Mouse (Mus musculus): ENCODE data around the gene Ehmt2. TPM values are rescaled to one million over a fixed set of nuclear protein-coding genes. Genes with fewer than 3 reads are reported as not detected.

The Ehmt2 gene
- total RNA-seq, 2 experiments from 2014 or later = 175 to 184 TPM

GRCm38 (mm10) chr17:34902895-34903294 is 4.6 kb downstream of the Ehmt2 start:
- Histone ChIP-seq H3K4me3 (no peak overlapping the region), H3K27ac (no peak overlapping the region)
- intact Hi-C loops (cut with DNase I) = no loop called here
- no peak for DNase-seq (ENCODE audit: extremely low spot score in 1 of 2, low spot score in 2 of 2)
- TF ChIP-seq CTCF (IDR thresholded peaks at IDR 0.05) = no peak

- Histone ChIP-seq H3K4me3 (no peak overlapping the region), H3K27ac (no peak overlapping the region)
- no peak for TF ChIP-seq CTCF (IDR thresholded peaks at IDR 0.05)
- intact Hi-C loops (cut with DNase I) = no loop called here
- no peak for DNase-seq (ENCODE audit: extremely low spot score in 1 of 2, low spot score in 2 of 2)
Measured at GRCm38 (mm10) chr17:34910982-34911381, 12.7 kb downstream of the Ehmt2 start.

GRCm38 (mm10) chr17:34911945-34912351 is 13.7 kb downstream of the Ehmt2 start:
- Histone ChIP-seq H3K27ac (no peak overlapping the region), H3K4me3 (no peak overlapping the region)
- TF ChIP-seq CTCF (IDR thresholded peaks at IDR 0.05) = peak; percentile 70
- peak; percentile 51 to 67 for DNase-seq (ENCODE audit: extremely low spot score in 1 of 2, low spot score in 2 of 2)
- intact Hi-C loops (cut with DNase I) = no loop called here

- no peak within 1 kb of the TSS for H3K27ac ChIP-seq
- no peak for DNase-seq (ENCODE audit: extremely low spot score in 1 of 2, low spot score in 2 of 2)
- no peak within 1 kb of the TSS for H3K4me3 ChIP-seq
- intact Hi-C loops (cut with DNase I) = no loop called here
- no peak for TF ChIP-seq CTCF (IDR thresholded peaks at IDR 0.05)
Measured at GRCm38 (mm10) chr17:34913930-34914665, 15.8 kb downstream of the Ehmt2 start, which contains the start of gene Slc44a4. Gene Slc44a4, plus strand, starts transcription at chr17:34914466.

GRCm38 (mm10) chr17:34915410-34915831 is 17.2 kb downstream of the Ehmt2 start:
- DNase-seq (ENCODE audit: extremely low spot score in 1 of 2, low spot score in 2 of 2) = no peak
- peak; percentile 6; the same call in 1 of the 2 replicates for TF ChIP-seq CTCF (IDR thresholded peaks at IDR 0.05)
- intact Hi-C loops (cut with DNase I) = no loop called here
- Histone ChIP-seq H3K27ac (no peak overlapping the region), H3K4me3 (no peak overlapping the region)

GRCm38 (mm10) chr17:34916316-34916715 is 18.0 kb downstream of the Ehmt2 start:
- intact Hi-C loops (cut with DNase I) = no loop called here
- Histone ChIP-seq H3K27ac (no peak overlapping the region), H3K4me3 (no peak overlapping the region)
- no peak for TF ChIP-seq CTCF (IDR thresholded peaks at IDR 0.05)
- DNase-seq (ENCODE audit: extremely low spot score in 1 of 2, low spot score in 2 of 2) = no peak

- no peak for DNase-seq (ENCODE audit: extremely low spot score in 1 of 2, low spot score in 2 of 2)
- no peak overlapping the region for H3K27ac ChIP-seq
- no peak overlapping the region for H3K4me3 ChIP-seq
- intact Hi-C loops (cut with DNase I) = no loop called here
- TF ChIP-seq CTCF (IDR thresholded peaks at IDR 0.05) = no peak
Measured at GRCm38 (mm10) chr17:34917188-34917587, 18.9 kb downstream of the Ehmt2 start.

- DNase-seq (ENCODE audit: extremely low spot score in 1 of 2, low spot score in 2 of 2) = no peak
- intact Hi-C loops (cut with DNase I) = no loop called here
- Histone ChIP-seq H3K27ac (no peak overlapping the region), H3K4me3 (no peak overlapping the region)
- peak; percentile 16 for TF ChIP-seq CTCF (IDR thresholded peaks at IDR 0.05)
Measured at GRCm38 (mm10) chr17:34922939-34923338, 24.7 kb downstream of the Ehmt2 start.

GRCm38 (mm10) chr17:34924258-34924657 is 26.0 kb downstream of the Ehmt2 start:
- no peak for TF ChIP-seq CTCF (IDR thresholded peaks at IDR 0.05)
- intact Hi-C loops (cut with DNase I) = no loop called here

GRCm38 (mm10) chr17:34927306-34928019 is 29.2 kb downstream of the Ehmt2 start:
- TF ChIP-seq CTCF (IDR thresholded peaks at IDR 0.05) = no peak
- peak in 1 of 2 experiments; percentile 33 for DNase-seq (ENCODE audit: extremely low spot score in 1 of 2, low spot score in 2 of 2)
- no peak overlapping the region for H3K4me3 ChIP-seq
- intact Hi-C loops (cut with DNase I) = no loop called here
- H3K27ac ChIP-seq = peak overlapping the region; percentile 50; the same call in 1 of the 2 replicates

More at GRCm38 (mm10) chr17:34924258-34924657, 26.0 kb downstream of the Ehmt2 start:
- no peak overlapping the region for H3K27ac ChIP-seq
- no peak overlapping the region for H3K4me3 ChIP-seq
- no peak for DNase-seq (ENCODE audit: extremely low spot score in 1 of 2, low spot score in 2 of 2)

- Histone ChIP-seq H3K4me3 (no peak overlapping the region), H3K27ac (no peak overlapping the region)
- intact Hi-C loops (cut with DNase I) = no loop called here
- DNase-seq (ENCODE audit: extremely low spot score in 1 of 2, low spot score in 2 of 2) = no peak
- TF ChIP-seq CTCF (IDR thresholded peaks at IDR 0.05) = no peak
Measured at GRCm38 (mm10) chr17:34928841-34929240, 30.6 kb downstream of the Ehmt2 start.

- Histone ChIP-seq H3K4me3 (peak within 1 kb of the TSS; percentile 75), H3K27ac (peak within 1 kb of the TSS; percentile 90)
- peak; percentile 78 for TF ChIP-seq CTCF (IDR thresholded peaks at IDR 0.05)
- intact Hi-C loops (cut with DNase I) = loop anchor here (2.0 kb wide), 2 partner anchors 20 to 32 kb away; partner anchors contain the start of genes C2 and Ehmt2
- peak; percentile 97 for DNase-seq (ENCODE audit: extremely low spot score in 1 of 2, low spot score in 2 of 2)
Measured at GRCm38 (mm10) chr17:34931061-34931734, 32.9 kb downstream of the Ehmt2 start, which contains the start of gene Neu1. Gene Neu1, plus strand, starts transcription at chr17:34931253.
